Mouse (Mus musculus): ENCODE measurements at regions not wholly inside any gene's neighbourhood (a gene's known extent, or its start where the extent isn't known, plus 50 kb on each side); places are given as distances from the start of the nearest gene placed in this dataset.

DNA sequence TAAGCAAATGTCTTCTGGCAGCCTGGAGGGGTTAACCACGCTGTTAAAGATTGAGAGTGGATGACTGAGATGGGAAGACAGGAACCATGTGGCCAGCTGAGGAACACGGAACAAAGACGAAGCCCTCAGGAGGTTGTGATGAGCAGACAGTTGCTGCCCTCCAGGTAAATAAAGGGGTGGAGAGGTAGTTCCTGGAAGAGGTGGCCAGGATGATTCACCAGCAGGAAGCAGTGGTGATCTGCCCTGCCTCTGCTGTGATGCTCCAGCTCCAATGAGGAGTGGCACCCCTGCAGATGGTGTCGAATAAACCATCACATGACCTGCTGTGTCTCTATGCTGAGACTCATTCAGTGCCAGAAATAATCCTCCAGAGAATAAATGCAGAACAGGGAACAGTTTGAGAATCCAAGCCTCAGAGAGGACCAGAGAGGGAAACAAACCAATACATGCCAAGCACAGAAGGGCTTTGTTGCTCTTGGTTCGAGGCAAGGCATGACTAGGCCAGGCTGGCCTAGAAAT is 74.7 kb upstream of the Glrp1 start:
- Histone ChIP-seq H3K4me3 (ENCODE audit: low read depth, low read length) (no peak overlapping the region), H3K27me3 (ENCODE audit: insufficient read depth, low read length) (no peaks in the 10 kb centered on the region; the same call in 1 of the 2 replicates), H3K36me3 (replicated peaks) (no peaks in the 10 kb centered on the region), H3K9me3 (replicated peaks) (no peaks in the 10 kb centered on the region), H3K4me1 (ENCODE audit: insufficient read depth, low read depth, low read length) (peaks cover 11% of the 10 kb centered on the region)
- no peak for ATAC-seq (ENCODE audit: extremely low read depth, insufficient number of reproducible peaks, low FRiP score, poor library complexity, severe bottlenecking)
- TF ChIP-seq POLR2AphosphoS5 (IDR thresholded peaks at IDR 0.05; ENCODE audit: insufficient replicate concordance, low read depth, low read length), result no peak
- no peak for TF ChIP-seq GATA2 (IDR thresholded peaks at IDR 0.05; ENCODE audit: borderline replicate concordance, low read depth, low read length)
- no peak for TF ChIP-seq GATA1 (IDR thresholded peaks at IDR 0.05; ENCODE audit: borderline replicate concordance, low read length)
- TF ChIP-seq TAL1 (conservative IDR thresholded peaks at IDR 0.05; ENCODE audit: low read depth, low read length), result no peak
- no peak for TF ChIP-seq CTCF (IDR thresholded peaks at IDR 0.05; ENCODE audit: low read depth, low read length)
- DNase-seq (ENCODE audit: low spot score), result no peak

DNA sequence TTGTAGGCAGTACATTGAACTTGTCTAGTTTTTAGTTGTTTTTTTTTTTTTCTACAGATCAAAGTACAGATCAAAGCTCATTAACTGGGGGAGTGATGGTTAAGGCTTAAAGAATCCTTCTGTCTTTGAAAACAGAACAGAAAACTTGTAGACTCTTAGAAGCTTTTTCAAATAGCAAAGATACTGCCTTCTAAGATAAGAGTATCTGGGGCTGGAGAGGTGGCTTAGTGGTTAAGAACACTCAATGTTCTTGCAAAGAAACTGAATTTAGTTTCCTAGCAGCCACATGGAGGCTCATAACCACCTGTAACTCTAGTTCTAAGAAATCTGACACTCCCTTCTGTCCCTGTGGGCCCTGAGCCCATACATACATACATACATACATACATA is 68.4 kb upstream of the Glrp1 start:
- TF ChIP-seq GATA2 (IDR thresholded peaks at IDR 0.05; ENCODE audit: borderline replicate concordance, low read depth, low read length) (no peak), CTCF (IDR thresholded peaks at IDR 0.05; ENCODE audit: low read depth, low read length) (no peak), POLR2AphosphoS5 (IDR thresholded peaks at IDR 0.05; ENCODE audit: insufficient replicate concordance, low read depth, low read length) (no peak), TAL1 (conservative IDR thresholded peaks at IDR 0.05; ENCODE audit: low read depth, low read length) (no peak)
- ATAC-seq (ENCODE audit: extremely low read depth, insufficient number of reproducible peaks, low FRiP score, poor library complexity, severe bottlenecking) (no peak), DNase-seq (ENCODE audit: low spot score) (no peak)
- H3K27me3 ChIP-seq (ENCODE audit: insufficient read depth, low read length), result no peaks in the 10 kb centered on the region; the same call in 1 of the 2 replicates
- no peaks in the 10 kb centered on the region for H3K36me3 ChIP-seq (replicated peaks)
- peaks cover 13% of the 10 kb centered on the region for H3K4me1 ChIP-seq (ENCODE audit: insufficient read depth, low read depth, low read length)
- H3K9me3 ChIP-seq (replicated peaks), result no peaks in the 10 kb centered on the region
- H3K4me3 ChIP-seq (ENCODE audit: low read depth, low read length), result no peak overlapping the region

DNA sequence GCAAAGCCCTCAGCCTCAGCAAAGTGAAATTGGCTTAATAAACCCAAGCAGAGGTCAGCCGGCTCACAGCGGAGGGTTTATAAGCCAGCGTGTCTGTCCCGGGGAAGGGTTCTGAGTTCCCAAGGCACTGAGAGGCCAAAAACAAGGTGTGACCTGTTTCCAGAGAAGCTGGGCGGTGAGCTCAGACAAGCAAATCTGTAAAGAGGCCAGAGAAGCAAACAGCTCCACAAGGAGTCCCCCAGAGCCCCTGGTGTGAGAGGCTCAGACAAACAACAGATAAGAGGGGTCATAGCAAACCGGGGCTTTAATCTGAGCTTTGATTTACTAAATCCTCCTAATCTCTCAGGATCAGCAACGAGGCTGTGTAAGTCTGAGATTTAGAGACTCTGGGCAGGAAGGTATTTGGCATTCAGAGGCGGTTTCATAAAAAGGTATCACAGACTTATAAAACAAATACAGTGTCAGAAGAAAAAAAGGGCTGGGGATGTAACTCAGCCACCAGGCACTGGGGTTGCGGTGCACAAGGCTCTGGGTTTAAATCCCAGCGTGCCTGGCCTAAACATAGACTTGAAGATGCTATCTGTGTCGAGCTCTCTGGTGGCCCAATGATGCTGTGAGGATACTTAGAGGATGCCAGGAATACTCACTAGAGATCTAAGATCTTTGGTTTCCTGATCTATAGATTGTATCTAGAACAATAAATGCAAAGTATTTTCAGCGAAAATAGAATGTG is 67.8 kb upstream of the Glrp1 start:
- Histone ChIP-seq H3K27me3 (ENCODE audit: insufficient read depth, low read length) (no peaks in the 10 kb centered on the region; the same call in 1 of the 2 replicates), H3K4me1 (ENCODE audit: insufficient read depth, low read depth, low read length) (peaks cover 13% of the 10 kb centered on the region), H3K36me3 (replicated peaks) (no peaks in the 10 kb centered on the region), H3K9me3 (replicated peaks) (no peaks in the 10 kb centered on the region), H3K4me3 (ENCODE audit: low read depth, low read length) (no peak overlapping the region)
- no peak for TF ChIP-seq GATA1 (IDR thresholded peaks at IDR 0.05; ENCODE audit: borderline replicate concordance, low read length)
- no peak for TF ChIP-seq CTCF (IDR thresholded peaks at IDR 0.05; ENCODE audit: low read depth, low read length)
- no peak for TF ChIP-seq POLR2AphosphoS5 (IDR thresholded peaks at IDR 0.05; ENCODE audit: insufficient replicate concordance, low read depth, low read length)
- no peak for TF ChIP-seq GATA2 (IDR thresholded peaks at IDR 0.05; ENCODE audit: borderline replicate concordance, low read depth, low read length)
- no peak for TF ChIP-seq TAL1 (conservative IDR thresholded peaks at IDR 0.05; ENCODE audit: low read depth, low read length)
- ATAC-seq (ENCODE audit: extremely low read depth, insufficient number of reproducible peaks, low FRiP score, poor library complexity, severe bottlenecking), result no peak
- no peak for DNase-seq (ENCODE audit: low spot score)

DNA sequence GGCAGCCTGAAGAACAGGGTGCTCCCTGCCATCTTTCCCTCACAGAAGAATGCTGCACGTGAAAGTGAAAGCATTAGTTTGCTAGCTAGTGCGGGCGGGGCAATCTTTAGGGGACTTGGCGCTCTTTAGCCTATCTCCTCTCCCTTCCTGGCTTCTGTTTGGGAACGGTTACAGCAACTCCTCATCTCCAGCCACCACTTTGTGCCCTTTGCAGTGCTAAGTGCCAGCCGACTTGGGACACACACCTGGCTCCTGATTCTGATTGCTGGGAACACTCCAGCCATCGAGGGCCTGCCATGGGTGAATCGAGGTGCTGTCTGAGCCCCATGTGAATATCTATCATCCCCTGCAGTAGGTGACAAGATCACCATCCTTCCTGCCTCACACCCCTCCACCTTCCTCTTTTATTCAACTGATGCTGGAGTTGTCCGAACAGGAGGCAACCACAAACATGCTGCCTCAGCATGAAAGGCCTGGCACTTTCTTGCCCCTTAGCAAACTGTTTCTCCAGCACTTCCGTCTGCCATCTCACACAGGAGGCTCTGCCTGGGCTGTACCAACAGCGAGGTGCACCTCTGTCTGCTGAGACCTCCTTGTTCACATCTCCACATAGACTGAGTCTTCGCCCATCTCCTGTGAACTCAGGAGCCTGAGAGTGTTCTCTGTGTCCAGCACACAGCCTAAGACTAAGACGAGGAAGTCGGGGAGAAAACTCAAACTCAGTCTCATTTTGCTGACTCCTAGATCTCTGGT is 66.2 kb upstream of the Glrp1 start:
- peak overlapping the region; percentile 50; the same call in 1 of the 2 replicates for H3K4me3 ChIP-seq (ENCODE audit: low read depth, low read length)
- H3K9me3 ChIP-seq (replicated peaks), result peaks cover 8% of the 10 kb centered on the region
- no peak for DNase-seq (ENCODE audit: low spot score)
- TF ChIP-seq GATA1 (IDR thresholded peaks at IDR 0.05; ENCODE audit: borderline replicate concordance, low read length) (no peak), TAL1 (conservative IDR thresholded peaks at IDR 0.05; ENCODE audit: low read depth, low read length) (no peak), POLR2AphosphoS5 (IDR thresholded peaks at IDR 0.05; ENCODE audit: insufficient replicate concordance, low read depth, low read length) (no peak), CTCF (IDR thresholded peaks at IDR 0.05; ENCODE audit: low read depth, low read length) (no peak)
- H3K36me3 ChIP-seq (replicated peaks), result no peaks in the 10 kb centered on the region
- no peaks in the 10 kb centered on the region; the same call in 1 of the 2 replicates for H3K27me3 ChIP-seq (ENCODE audit: insufficient read depth, low read length)
- peak; percentile 22; the same call in 1 of the 2 replicates for ATAC-seq (ENCODE audit: extremely low read depth, insufficient number of reproducible peaks, low FRiP score, poor library complexity, severe bottlenecking)
- H3K4me1 ChIP-seq (ENCODE audit: insufficient read depth, low read depth, low read length), result peaks cover 13% of the 10 kb centered on the region

DNA sequence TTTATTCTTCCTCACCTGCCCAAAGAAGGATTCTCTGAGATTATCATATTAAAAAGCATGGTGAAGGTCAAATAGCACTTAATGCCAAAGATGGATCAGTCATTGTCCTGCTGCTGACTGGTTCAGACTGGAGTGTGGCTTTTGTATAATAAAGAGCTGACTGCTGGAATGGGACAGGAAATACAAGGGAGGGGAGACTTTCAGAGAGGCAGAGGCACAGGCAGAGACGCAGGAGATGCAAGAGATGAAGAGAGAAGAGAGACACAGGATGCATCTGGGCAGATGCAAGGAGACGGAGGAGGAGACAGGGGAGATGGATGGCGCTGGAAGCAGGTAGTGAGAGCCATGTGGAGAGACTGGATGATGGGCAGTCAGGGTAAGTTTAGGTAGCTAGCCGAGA is 65.4 kb upstream of the Glrp1 start:
- Histone ChIP-seq H3K4me1 (ENCODE audit: insufficient read depth, low read depth, low read length) (peaks cover 13% of the 10 kb centered on the region), H3K36me3 (replicated peaks) (no peaks in the 10 kb centered on the region), H3K4me3 (ENCODE audit: low read depth, low read length) (no peak overlapping the region; the same call in 1 of the 2 replicates), H3K27me3 (ENCODE audit: insufficient read depth, low read length) (no peaks in the 10 kb centered on the region; the same call in 1 of the 2 replicates), H3K9me3 (replicated peaks) (peaks cover 8% of the 10 kb centered on the region)
- TF ChIP-seq POLR2AphosphoS5 (IDR thresholded peaks at IDR 0.05; ENCODE audit: insufficient replicate concordance, low read depth, low read length) (no peak), GATA1 (IDR thresholded peaks at IDR 0.05; ENCODE audit: borderline replicate concordance, low read length) (no peak), CTCF (IDR thresholded peaks at IDR 0.05; ENCODE audit: low read depth, low read length) (no peak), GATA2 (IDR thresholded peaks at IDR 0.05; ENCODE audit: borderline replicate concordance, low read depth, low read length) (no peak), TAL1 (conservative IDR thresholded peaks at IDR 0.05; ENCODE audit: low read depth, low read length) (no peak)
- no peak for ATAC-seq (ENCODE audit: extremely low read depth, insufficient number of reproducible peaks, low FRiP score, poor library complexity, severe bottlenecking)
- no peak for DNase-seq (ENCODE audit: low spot score)

DNA sequence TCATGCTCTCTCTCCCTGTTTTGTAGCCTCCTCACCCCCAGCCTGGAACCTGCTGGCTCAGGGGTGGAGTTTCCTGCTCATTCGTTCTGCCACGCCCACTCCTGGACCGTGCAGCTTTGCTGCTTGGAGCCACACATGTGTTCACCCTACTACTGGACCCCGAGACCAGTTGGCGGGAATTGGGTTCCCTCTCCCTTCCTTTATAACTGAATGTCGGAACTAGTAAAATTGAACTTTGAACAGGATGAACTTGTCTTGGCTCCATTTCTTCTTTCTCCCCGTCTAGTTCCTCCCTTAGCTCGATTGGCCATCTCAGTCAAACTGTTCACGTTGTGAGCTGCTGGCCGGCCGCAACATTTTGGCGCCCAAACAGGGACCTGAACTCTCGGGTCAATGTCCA is 62.3 kb upstream of the Glrp1 start:
- DNase-seq (ENCODE audit: low spot score) (no peak), ATAC-seq (ENCODE audit: extremely low read depth, insufficient number of reproducible peaks, low FRiP score, poor library complexity, severe bottlenecking) (no peak)
- H3K36me3 ChIP-seq (replicated peaks), result no peaks in the 10 kb centered on the region
- H3K9me3 ChIP-seq (replicated peaks), result peaks cover 8% of the 10 kb centered on the region
- H3K4me1 ChIP-seq (ENCODE audit: insufficient read depth, low read depth, low read length), result peaks cover 13% of the 10 kb centered on the region
- TF ChIP-seq POLR2AphosphoS5 (IDR thresholded peaks at IDR 0.05; ENCODE audit: insufficient replicate concordance, low read depth, low read length), result no peak
- H3K4me3 ChIP-seq (ENCODE audit: low read depth, low read length), result no peak overlapping the region
- no peaks in the 10 kb centered on the region for H3K27me3 ChIP-seq (ENCODE audit: insufficient read depth, low read length)
